Mouse (Mus musculus) hindbrain, embryonic 11.5 days (tissue): ENCODE data around the gene Trp53i11. TPM values are rescaled to one million over a fixed set of nuclear protein-coding genes. Genes with fewer than 3 reads are reported as not detected.

Experiments used
- ATAC-seq: fragments of 200-750 bp; cut with Nextera tagmentation; 2 replicates; pipeline ENCODE4 v1.8.0; 2017; ENCODE audit warnings: mild to moderate bottlenecking, moderate TSS enrichment, moderate library complexity; ENCODE audit not compliant: low FRiP score
- DNase-seq: peaks from one replicate; pipeline ENCODE4 v3.0.0-alpha.2; 2015; ENCODE audit warnings: low spot score
- H3K27ac ChIP-seq: fragments of 300-500 bp; sonication (generic); 2 replicates; pipeline ENCODE4 v1.5.1; 2014; ENCODE audit warnings: mild to moderate bottlenecking, low read depth, low read length
- H3K27me3 ChIP-seq: fragments of 300-500 bp; sonication (generic); 2 replicates; pipeline ENCODE4 v1.6.1; 2014; ENCODE audit warnings: mild to moderate bottlenecking, low read length, moderate library complexity, mixed read lengths; ENCODE audit not compliant: control insufficient read depth, insufficient read depth
- H3K36me3 ChIP-seq: fragments of 300-500 bp; sonication (generic); 2 replicates; pipeline ENCODE4 v1.6.1; 2014; ENCODE audit warnings: mild to moderate bottlenecking, low read length, moderate library complexity, mixed read lengths; ENCODE audit not compliant: control insufficient read depth, insufficient read depth
- H3K4me1 ChIP-seq: fragments of 300-500 bp; sonication (generic); replicated peaks from 2 replicates; pipeline ENCODE4 v1.6.1; 2014; ENCODE audit warnings: low read length, mixed read lengths; ENCODE audit not compliant: control insufficient read depth, insufficient read depth
- H3K4me2 ChIP-seq: fragments of 300-500 bp; sonication (generic); replicated peaks from 2 replicates; pipeline ENCODE4 v1.6.1; 2014; ENCODE audit warnings: mild to moderate bottlenecking, low read depth, low read length
- H3K4me3 ChIP-seq: fragments of 300-500 bp; sonication (generic); 2 replicates; pipeline ENCODE4 v1.5.1; 2014; ENCODE audit warnings: low read depth, low read length
- H3K9ac ChIP-seq: fragments of 300-500 bp; sonication (generic); 2 replicates; pipeline ENCODE4 v1.6.1; 2014; ENCODE audit warnings: low read depth, low read length
- H3K9me3 ChIP-seq: fragments of 300-500 bp; sonication (generic); 2 replicates; pipeline ENCODE4 v1.6.1; 2016; ENCODE audit warnings: low read length; ENCODE audit not compliant: control insufficient read depth
- WGBS: fragments of 180-500 bp; shearing (Covaris S2); extraction: QIAGEN DNeasy Blood & Tissue Kit; methylation state at CpG from one replicate; pipeline ENCODE4 v1.1.7; 2014; 5-methylcytosine and 5-hydroxymethylcytosine counted together
- polyA plus RNA-seq: library from polyadenylated mRNA; unstranded; fragments of >200 nt; fragmentation: Nextera tagmentation; extraction: Ambion mirVana; gene quantifications from 2 replicates; pipeline ENCODE4 v1.2.1, GENCODE M21; 2014

The Trp53i11 gene
- polyA plus RNA-seq, 1 experiment from 2014 or later = 204 TPM

DNA sequence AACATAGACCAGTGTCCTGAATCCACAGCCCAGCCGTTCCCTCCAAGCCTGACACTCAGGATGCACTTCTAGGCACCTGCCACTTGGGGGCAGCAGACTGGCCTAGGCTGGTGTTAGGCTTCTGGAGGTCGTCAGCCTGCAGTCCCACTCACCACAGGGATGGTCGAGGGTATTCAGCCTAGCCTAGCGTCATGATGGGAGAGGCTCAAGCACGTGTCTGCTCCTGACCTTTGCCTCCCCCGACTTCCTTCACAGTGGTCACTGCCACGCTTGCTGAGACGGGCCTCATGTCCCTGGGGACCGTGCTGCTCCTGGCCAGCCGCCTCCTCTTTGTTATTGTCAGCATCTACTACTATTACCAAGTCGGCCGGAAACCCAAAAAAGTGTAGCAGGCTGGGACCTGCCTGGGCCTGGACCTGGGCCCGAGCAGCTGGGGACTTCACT, 12.2 kb downstream of the Trp53i11 start:
- peaks cover 9% of the 10 kb centered on the region; the same call in 1 of the 2 replicates for H3K4me1 ChIP-seq
- H3K4me3 ChIP-seq = no peak overlapping the region
- ATAC-seq = no peak; the same call in 1 of the 2 replicates
- no peak overlapping the region for H3K9ac ChIP-seq
- H3K4me2 ChIP-seq = no peak overlapping the region
- no peaks in the 10 kb centered on the region for H3K9me3 ChIP-seq
- peak; percentile 86 for DNase-seq
- H3K36me3 ChIP-seq = peaks cover 15% of the 10 kb centered on the region
- no peaks in the 10 kb centered on the region for H3K27me3 ChIP-seq
- WGBS = 49% methylated on average over 9 of the region's 13 CpGs
- H3K27ac ChIP-seq = no peak overlapping the region

DNA sequence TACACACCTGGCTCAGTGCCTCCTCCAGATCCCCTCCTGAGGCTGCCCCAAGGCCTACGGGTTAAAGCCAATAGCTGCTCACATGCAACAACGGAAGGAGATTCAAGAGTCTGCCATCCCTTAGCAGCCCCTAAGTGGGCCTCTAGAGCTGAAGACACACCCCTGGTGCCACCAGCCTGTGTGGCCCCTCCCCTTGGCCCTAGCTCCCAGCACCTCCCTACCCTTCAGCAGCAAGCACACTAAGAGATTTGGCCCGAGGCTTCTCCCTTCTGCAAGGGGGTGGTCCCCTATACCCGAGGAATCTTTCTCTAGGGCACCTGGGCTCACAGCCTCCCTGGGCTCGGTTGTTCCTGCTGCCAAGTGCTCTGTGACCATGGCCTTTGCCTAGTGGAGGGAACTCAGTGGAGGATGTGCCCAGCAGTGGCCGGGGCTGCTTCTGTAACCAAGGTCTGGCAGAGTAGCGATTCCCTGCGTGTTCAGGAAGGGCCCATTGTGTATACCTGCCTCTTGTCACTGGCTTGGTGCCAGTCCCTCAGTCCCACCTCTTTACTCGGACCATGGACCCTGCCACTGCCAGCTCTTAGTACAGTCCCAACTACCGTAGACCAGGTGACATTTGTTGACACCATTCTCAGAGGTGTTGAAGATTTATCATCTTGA, 13.5 kb downstream of the Trp53i11 start:
- H3K4me3 ChIP-seq = no peak overlapping the region
- H3K4me1 ChIP-seq = peaks cover 5% of the 10 kb centered on the region; the same call in 1 of the 2 replicates
- H3K27me3 ChIP-seq = no peaks in the 10 kb centered on the region
- no peak for DNase-seq
- 81% methylated on average over 10 of the region's 10 CpGs for WGBS
- H3K27ac ChIP-seq = 0 out of 2 replicates have a peak overlapping the region, but pooled peaks have one; percentile 7
- no peak overlapping the region for H3K9ac ChIP-seq
- peaks cover 15% of the 10 kb centered on the region for H3K36me3 ChIP-seq
- H3K4me2 ChIP-seq = no peak overlapping the region
- ATAC-seq = no peak
- H3K9me3 ChIP-seq = no peaks in the 10 kb centered on the region

DNA sequence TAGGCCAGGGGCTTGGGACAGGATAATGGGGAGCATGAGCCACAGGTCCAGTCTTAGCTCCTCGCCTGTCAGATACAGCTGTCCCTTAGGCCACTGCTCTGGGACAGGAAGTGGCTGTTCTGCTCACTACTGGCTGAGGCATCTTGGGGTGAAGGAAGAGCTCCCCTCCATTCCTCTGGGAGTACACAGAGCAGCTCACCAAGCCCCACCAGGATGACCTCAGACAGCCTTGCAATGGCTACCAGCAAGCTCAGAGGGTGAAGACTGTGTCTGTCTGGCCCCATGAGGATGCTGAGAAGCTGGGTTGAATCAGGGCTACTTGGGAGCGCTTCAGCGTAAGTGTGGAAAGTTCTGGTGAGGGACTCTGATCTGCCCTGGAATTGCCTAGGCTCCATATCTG, 14.6 kb downstream of the Trp53i11 start:
- Histone ChIP-seq H3K4me2 (no peak overlapping the region), H3K27ac (peak overlapping the region; percentile 37; the same call in 1 of the 2 replicates), H3K27me3 (no peaks in the 10 kb centered on the region), H3K36me3 (peaks cover 15% of the 10 kb centered on the region), H3K9me3 (no peaks in the 10 kb centered on the region), H3K9ac (no peak overlapping the region), H3K4me1 (peaks cover 5% of the 10 kb centered on the region; the same call in 1 of the 2 replicates), H3K4me3 (no peak overlapping the region)
- 100% methylated on average over 3 of the region's 3 CpGs for WGBS
- no peak for DNase-seq
- ATAC-seq = no peak

DNA sequence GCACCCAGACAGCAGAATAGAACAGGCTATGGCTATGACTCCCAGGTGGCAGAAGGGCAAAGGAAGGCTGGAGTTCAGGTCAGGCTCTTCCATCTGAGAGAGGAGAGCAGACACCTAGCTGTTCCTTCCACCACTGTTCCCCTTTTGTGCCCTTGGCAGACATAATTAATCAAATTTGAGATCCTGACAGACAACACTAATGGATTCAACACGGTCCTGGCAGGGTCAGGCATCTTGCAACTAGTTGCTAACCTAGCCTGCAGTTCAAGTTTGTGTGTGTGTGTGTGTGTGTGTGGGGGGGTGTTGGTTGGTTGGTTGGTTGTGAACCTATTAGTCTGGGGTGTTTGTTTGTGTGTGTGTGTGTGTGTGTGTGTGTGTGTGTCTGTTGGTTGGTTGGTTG, 15.4 kb downstream of the Trp53i11 start:
- no peak overlapping the region for H3K4me2 ChIP-seq
- no peaks in the 10 kb centered on the region for H3K9me3 ChIP-seq
- WGBS = 29% methylated on average over 1 of the region's 1 CpGs
- DNase-seq (peak; percentile 50), ATAC-seq (no peak)
- no peak overlapping the region for H3K4me3 ChIP-seq
- H3K36me3 ChIP-seq = peaks cover 13% of the 10 kb centered on the region
- H3K9ac ChIP-seq = no peak overlapping the region
- H3K27me3 ChIP-seq = no peaks in the 10 kb centered on the region
- peak overlapping the region; percentile 37 for H3K27ac ChIP-seq
- peaks cover 5% of the 10 kb centered on the region; the same call in 1 of the 2 replicates for H3K4me1 ChIP-seq

DNA sequence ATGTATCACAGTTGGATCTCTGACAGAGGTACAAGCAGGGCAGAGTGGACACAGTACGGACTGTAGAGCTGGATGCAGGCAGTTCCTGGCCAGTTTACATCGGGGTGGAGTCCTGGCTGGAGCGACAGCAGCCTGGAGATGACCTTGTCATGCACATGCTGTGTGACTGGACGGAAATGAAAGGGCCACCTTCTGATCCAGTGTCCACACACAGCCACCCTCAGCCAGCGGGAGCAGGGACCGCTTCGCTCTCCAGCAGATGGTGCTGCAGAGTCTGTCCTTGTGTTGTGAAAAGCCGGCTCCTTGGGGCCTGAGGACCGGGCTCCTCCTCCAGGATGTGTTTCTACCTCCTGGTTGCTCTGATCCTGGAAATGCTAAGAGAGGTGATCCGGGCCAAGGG, 16.3 kb downstream of the Trp53i11 start:
- Histone ChIP-seq H3K9me3 (no peaks in the 10 kb centered on the region), H3K27me3 (no peaks in the 10 kb centered on the region), H3K4me3 (no peak overlapping the region), H3K36me3 (peaks cover 15% of the 10 kb centered on the region), H3K27ac (peak overlapping the region; percentile 31; the same call in 1 of the 2 replicates), H3K4me1 (peaks cover 5% of the 10 kb centered on the region; the same call in 1 of the 2 replicates), H3K4me2 (no peak overlapping the region), H3K9ac (no peak overlapping the region)
- ATAC-seq (peak; percentile 37), DNase-seq (peak; percentile 78)
- WGBS = 14% methylated on average over 10 of the region's 10 CpGs

DNA sequence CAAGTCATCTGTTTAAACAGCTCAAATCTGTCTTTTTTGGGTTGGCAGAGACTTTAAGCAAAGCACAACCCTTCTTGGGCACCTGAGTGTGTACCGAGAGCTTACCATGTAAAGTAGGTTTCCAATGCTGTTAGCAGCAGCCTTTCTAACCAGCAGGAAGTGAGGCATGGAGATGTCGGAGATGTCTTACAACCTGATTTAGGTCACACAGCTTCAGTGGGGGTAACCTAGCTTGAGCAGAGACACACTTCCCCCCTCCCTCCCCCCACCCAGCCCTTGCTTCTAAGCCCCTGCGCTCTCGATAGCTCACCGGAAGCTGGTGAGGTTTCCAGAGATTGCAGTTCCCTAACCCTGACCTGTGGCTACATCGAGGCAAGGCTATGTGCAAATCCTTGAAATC, 17.2 kb downstream of the Trp53i11 start:
- Histone ChIP-seq H3K9ac (no peak overlapping the region), H3K36me3 (peaks cover 15% of the 10 kb centered on the region), H3K9me3 (no peaks in the 10 kb centered on the region), H3K4me3 (no peak overlapping the region), H3K27me3 (no peaks in the 10 kb centered on the region), H3K4me2 (no peak overlapping the region), H3K4me1 (peaks cover 5% of the 10 kb centered on the region; the same call in 1 of the 2 replicates), H3K27ac (peak overlapping the region; percentile 25; the same call in 1 of the 2 replicates)
- WGBS = 79% methylated on average over 6 of the region's 6 CpGs
- DNase-seq (no peak), ATAC-seq (no peak)

DNA sequence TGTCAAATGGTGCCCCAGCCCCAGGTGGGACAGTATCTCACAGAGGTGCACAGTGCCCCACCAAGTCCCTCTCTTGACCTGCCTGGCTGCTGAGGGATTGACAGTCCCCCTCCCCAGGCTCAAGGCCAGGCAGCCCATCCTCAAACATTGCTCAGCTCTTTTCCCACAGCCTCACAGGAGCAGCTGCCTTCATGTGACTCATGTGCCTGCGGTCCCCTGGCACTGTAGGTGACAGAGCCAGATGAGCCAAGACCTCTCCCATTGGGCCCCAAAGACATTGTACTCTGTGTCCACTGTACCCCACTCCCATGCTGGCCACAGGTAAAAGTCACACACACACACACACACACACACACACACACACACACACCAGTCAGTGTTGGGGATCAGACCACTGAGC, 18.8 kb downstream of the Trp53i11 start:
- ATAC-seq (no peak), DNase-seq (no peak)
- 100% methylated on average over 1 of the region's 1 CpGs for WGBS
- no peak overlapping the region for H3K4me3 ChIP-seq
- H3K4me1 ChIP-seq = peaks cover 3% of the 10 kb centered on the region; the same call in 1 of the 2 replicates
- no peak overlapping the region for H3K9ac ChIP-seq
- H3K36me3 ChIP-seq = 0 out of 2 replicates have a peak, but pooled peaks cover 3% of the 10 kb centered on the region
- no peak overlapping the region for H3K27ac ChIP-seq
- H3K27me3 ChIP-seq = no peaks in the 10 kb centered on the region
- no peak overlapping the region for H3K4me2 ChIP-seq
- H3K9me3 ChIP-seq = no peaks in the 10 kb centered on the region

DNA sequence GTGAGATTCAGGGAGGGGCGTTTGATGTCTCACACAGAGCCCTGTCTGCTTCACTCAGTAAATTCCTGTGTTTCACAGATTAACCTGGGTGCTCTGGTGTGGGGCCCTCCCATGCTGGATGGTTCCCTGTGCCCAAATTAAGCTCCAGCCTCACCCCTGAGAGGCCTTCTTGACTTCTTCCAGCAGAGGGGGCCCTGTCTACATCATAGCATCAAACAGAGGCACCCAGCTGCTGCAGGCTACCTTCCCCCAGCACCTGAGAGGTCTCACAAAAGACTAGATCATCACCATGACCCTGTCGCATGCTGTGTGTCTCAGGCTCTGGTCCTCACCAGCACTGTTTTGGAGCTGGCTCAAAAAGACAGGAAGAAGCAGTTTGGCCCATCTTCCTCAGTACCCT, 25.0 kb downstream of the Trp53i11 start:
- H3K36me3 ChIP-seq = 0 out of 2 replicates have a peak, but pooled peaks cover 2% of the 10 kb centered on the region
- no peak for ATAC-seq
- WGBS = 79% methylated on average over 2 of the region's 2 CpGs

DNA sequence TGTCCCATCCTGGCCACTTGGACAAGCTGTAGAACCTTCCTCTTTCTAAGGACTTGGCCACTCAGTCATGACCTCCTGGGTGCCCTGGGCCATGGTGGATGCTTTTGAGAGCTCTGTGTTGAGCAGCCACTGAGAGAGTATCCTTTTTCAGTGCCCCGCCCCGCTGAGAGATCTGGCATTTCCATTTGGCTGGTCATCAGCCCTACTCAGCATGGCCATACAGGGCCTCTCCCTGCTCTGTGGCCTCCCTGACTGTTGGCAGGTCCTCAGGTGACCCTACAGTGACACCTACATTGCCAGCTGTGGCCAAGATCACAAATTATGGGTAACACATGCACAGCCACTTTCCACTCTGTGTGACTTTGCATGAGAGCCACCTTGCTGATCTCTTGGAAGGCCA, 25.5 kb downstream of the Trp53i11 start:
- no peaks in the 10 kb centered on the region for H3K27me3 ChIP-seq
- H3K9ac ChIP-seq = no peak overlapping the region
- H3K4me2 ChIP-seq = no peak overlapping the region
- no peak for DNase-seq
- H3K9me3 ChIP-seq = no peaks in the 10 kb centered on the region
- H3K4me3 ChIP-seq = no peak overlapping the region
- ATAC-seq = no peak
- no peak overlapping the region for H3K27ac ChIP-seq
- 93% methylated on average over 2 of the region's 2 CpGs for WGBS
- H3K4me1 ChIP-seq = peaks cover 5% of the 10 kb centered on the region; the same call in 1 of the 2 replicates
- H3K36me3 ChIP-seq = 0 out of 2 replicates have a peak, but pooled peaks cover 1% of the 10 kb centered on the region

More for the DNA sequence above, 25.0 kb downstream of the Trp53i11 start:
- Histone ChIP-seq H3K9me3 (no peaks in the 10 kb centered on the region), H3K4me2 (no peak overlapping the region), H3K4me3 (no peak overlapping the region), H3K9ac (no peak overlapping the region), H3K27ac (no peak overlapping the region), H3K27me3 (no peaks in the 10 kb centered on the region), H3K4me1 (peaks cover under 1% of the 10 kb centered on the region; the same call in 1 of the 2 replicates)
- DNase-seq = no peak
